Mouse (Mus musculus) inflammation-experienced regulatory T-cells, adult 6 months (primary cell): ENCODE measurements around the gene Tbccd1. TPM values are rescaled to one million over a fixed set of nuclear protein-coding genes. Genes with fewer than 3 reads are reported as not detected.

ENCODE experiments used
- ATAC-seq: one replicate; pipeline ENCODE4 v1.8.0; 2017
- polyA plus RNA-seq, 3 experiments: library from polyadenylated mRNA; unstranded; fragments of 100-300 nt; shearing (Covaris generic); gene quantifications; one replicate each; pipeline ENCODE4 v1.2.1; 2017

The Tbccd1 gene
- polyA plus RNA-seq: 10 to 100 TPM; 17.4 to 21.0 (median 19.4) TPM

DNA sequence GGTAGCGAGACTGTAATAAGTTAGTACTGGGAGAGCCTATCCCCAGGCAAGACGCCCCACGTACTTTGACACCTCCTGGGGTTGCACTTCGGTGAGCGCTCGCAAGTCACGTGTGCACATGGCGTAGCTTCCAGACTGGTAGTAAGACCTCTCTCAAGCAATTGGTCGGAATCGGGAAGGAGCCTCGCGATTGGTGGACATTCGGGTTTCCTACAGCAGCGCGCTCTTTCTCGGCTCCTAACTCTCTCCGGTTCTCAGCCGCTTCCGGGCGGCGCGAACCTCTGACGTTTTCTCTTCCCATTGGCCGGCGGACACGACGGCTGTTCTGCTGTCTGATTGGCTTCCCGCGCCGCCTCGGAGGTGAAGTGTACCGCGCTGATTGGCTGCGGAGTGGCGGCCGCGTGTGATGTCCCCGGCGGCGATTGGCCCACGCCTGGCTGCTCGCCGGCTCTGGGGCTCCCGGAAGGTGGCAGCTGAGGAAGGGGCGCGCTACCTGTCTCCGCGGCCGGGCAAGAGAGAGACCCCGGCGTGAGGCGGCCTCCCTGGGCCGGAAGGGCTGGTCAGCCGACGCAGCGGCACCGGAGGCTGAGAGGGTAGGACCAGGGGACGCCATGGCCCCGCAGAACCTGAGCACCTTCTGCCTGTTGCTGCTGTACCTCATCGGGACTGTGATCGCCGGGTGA is at the start of gene Tbccd1, which contains the start of gene Dnajb11:
TSS of gene Tbccd1 (minus strand) at position 239 of the 683 bp plus-strand sequence.
TSS of gene Dnajb11 (plus strand) at position 415 of the 683 bp plus-strand sequence.
- peak; percentile 96 for ATAC-seq

DNA sequence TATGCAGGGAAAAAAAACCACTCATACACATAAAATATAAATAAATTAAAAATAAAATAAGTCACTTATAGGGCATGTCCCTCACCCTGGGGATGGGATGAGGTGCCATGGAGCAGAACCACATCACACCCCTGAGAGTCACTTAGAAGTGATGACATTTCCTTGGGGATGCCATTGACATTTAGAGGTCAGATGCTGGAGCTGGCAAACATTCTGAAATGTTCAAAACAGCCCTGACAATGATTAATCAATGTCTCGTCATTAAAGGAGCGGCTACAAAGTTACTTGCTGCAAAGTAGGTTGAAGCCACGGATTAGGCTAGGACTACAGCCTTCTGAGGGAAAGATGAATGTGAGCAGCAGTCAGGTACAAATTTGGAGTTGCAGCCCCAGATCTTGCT is 43.9 kb upstream of the Tbccd1 start:
- no peak for ATAC-seq

DNA sequence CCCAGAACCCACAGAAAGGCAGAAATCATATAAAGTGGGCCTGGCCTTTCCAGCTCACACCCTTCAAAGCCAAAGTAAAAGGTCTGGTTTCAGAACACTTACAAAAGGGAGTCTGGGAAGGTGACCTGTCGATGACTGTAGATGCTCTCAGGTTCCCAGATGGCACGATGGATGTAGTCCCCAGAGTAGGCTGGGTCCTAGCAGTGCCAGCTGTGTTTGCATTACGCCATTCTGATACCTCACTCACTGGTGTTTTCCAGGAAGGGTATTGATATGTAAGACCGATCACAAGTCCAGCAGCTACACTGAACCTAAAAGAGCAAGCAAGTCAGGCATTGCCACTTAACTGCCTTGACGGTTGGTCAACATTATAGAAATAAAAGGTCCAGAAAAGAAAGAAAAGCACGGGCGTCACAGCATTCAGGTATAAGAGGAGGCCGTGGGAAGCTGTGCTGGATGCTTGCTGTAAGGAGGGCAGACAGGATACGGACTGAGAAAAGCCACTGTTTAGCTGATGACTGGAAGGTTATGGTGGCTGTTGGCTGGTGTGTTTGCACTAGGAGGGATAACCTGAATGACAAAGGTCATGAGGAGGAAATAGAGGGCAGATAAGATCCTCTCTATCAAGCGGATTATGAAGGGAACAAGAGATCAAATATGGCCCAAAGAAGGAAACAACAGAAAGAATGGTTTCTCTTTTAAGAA is 42.5 kb upstream of the Tbccd1 start:
- no peak for ATAC-seq

DNA sequence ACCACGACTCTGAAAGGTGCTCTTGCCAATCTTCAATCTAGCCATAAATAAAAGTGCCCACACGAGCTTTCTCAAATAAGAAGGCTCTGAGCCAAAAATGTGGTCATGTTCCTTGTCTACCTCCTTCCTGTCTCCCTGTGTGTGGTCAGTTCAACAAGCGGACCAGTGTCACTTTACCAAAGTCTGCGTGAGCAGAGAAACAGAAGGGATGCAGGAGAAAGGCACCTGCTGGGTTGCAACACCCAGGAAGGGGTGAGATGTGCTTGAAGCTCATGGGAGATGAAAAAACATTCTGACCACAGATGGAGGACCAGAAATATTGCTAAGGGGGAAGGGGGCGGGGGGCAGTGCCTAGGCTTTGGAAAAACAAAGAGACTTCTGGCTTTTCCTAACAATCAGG is 41.9 kb upstream of the Tbccd1 start:
- no peak for ATAC-seq

DNA sequence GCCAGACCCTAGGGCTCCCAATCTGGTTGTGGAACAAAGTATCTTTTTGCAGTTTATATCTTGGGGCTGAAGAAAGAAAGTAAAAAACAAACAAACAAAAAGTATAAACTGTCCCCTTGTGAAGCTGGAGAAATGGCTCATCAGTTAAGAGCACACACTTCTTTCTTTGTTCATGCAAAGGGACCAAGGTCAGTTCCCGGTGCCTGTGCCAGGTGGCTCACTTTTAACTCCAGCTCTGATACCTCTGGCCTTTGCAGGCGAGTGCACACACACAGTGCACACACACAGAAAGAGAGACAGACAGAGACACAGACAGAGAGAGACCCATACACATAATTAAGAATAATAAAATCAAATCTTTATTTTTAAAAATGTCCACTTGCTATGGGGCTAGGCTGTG is 39.1 kb upstream of the Tbccd1 start:
- no peak for ATAC-seq

DNA sequence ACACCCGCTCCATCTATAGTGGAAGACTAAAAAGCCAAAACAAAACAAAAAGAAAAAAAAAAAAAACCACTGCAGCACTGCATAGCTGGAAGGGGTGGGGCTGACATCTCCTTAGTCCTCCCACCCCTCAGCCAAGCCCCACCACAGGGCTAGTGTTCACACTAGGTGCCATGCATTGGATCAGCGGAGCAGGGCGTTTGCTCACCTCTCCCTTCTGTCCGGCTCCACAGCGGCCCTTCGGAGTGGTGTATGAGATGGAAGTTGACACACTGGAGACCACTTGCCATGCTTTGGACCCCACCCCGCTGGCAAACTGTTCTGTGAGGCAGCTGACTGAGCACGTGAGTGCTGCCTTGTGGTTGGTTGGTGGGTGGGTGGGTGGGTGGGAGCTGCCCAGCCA is 36.6 kb upstream of the Tbccd1 start:
- ATAC-seq: no peak

DNA sequence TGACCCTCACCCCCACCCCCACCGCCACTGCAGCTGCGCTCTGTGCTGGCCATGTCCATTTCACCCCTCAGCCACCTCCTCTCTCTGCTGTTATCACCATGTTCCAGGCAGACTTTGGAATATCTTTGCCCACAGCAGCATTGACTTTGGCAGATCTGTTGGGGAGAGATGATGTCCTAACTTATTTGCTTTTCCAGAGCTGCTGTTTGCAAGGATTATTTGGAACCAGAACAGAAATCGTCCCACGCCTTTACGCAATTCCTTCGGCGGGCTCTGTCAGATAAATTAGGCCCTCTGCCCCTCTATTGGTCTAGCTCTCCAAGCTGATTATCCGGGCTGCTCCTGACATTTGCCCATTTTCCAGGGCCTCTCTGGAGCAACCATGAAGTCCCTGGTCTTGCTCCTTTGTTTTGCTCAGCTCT is 34.3 kb upstream of the Tbccd1 start:
- no peak for ATAC-seq

DNA sequence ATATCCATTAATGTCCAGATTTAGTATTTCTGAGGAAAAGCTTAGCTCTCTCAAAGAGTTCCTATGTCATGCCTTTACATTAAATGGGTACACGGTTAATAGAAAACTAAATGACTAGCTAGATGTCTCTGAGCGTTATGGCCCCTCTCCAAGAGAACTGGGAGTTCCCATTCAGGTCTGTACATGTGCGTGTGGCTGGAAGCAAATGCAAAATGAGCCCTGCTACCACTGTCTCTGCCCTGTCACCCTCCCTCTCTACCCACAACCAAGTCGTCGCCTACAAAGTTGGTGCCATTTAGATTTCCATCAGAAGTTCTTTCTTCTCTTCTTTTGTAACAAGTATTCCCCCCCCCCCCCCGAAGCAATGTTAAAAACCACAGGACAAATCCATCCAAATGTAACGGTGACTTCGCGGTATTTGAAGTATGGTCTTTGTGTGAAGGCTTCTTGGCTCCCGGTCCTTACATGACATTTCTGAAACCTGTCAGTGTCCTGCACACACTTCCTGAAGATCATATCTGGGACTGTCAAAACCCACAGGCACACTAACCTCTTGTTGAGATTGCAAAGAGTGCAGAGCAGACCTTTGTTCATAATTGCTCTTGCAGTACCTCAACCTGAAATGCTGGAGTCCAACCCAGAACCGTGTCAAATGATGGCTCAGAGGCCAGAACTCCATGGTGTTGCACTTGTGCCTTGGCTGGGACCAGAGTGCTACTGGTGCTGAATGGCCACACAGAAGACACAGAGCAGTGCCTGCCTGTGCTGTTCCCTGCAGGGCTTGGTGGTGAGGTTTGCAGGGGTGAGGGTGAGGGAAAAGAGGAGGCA is 33.4 kb upstream of the Tbccd1 start, which contains the start of gene Ahsg:
TSS of gene Ahsg (plus strand) at position 595 of the 828 bp plus-strand sequence.
- ATAC-seq: no peak

DNA sequence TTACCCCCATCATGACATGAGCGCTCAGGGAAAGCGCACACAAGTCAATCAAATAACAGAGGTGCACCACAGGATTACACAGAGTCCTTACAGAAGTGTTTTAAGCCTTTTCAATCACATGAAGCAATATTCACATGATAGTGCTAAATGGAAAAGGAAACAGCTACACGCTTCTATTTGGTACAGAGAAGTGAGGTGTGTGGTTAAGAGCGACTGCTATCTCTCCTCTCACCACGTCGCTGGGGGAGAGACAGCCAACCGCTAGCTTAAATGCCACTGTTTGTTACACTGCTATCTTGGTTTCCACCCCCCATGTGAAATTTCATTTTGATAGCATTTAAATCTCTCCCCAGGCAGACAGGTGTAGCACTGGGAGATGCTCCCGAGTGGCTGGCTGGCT is 32.2 kb upstream of the Tbccd1 start:
- ATAC-seq: no peak

DNA sequence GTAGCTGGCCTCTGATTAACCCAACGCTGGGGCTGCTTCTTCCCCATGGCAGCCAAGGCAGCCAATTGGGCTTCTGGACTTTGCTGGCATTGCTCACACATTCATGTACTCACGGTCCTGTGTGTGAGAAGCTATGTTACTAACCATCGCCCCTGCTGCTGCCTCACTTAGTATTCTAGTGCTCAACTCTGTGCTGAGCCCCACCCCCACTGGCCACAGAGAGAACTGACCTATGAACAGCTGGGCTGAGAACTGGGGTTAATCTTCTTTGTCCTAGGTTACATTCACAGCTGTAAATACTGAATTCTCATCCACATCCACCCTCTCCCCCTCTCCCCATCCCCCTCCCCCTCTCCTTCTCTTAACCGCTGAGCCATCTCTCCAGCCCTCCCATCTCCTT is 31.4 kb upstream of the Tbccd1 start:
- no peak for ATAC-seq

DNA sequence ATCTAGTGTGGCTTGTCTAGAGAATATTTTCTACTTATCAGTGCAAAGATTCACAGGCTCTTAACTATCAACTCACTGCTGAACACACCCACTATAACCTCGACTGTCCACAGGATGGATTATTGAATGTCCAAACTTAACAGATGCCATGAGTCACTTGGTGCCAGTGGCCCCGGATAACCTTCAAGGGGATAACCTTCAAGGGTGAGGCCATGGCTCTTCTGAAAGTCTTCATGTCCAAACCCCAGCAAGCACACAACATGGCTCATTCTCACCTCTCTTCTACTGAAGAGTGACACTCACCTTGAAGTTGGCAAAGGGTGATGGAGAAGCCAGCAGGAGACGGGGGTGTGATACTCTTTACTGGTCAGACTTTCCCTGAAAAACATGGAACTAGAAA is 29.3 kb upstream of the Tbccd1 start:
- ATAC-seq: no peak

DNA sequence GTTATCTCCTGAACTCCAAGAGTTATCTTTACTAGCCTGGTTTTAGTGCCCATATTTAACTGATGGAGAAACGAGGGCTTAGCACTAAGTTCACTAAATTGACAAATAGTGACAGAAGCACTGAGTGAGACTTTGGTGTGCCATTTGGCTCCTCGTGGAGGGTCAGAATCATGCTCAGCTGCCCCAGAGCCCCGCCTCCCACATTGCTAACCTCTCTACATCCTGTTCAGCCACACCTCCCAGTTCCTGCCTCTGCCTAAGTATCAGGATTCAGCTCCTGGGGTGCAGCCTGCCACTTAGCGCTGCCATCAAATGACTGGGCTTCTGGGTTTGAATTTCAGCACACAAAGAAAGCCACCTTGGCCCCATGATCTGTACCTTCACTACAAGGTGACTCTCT is 27.9 kb upstream of the Tbccd1 start:
- no peak for ATAC-seq

DNA sequence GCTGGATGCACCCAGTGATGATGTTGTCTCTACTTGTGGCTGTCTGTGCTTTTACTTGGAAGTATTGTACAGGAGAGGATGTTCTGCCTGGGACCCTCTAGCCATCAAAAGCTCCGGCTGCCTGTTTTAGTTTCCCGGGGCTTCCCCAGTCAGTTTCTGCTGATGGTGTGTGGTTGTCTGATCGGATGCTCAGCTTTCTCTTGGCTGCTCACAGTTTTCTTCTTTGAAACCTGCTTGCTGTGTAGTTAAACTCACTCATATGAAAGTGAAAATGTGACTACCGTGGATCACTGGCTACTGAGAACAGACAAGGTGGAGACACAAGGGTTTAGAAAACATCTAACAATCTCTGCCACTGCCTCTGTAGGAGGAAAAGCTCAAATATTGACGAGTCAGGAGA is 26.0 kb upstream of the Tbccd1 start:
- peak; percentile 76 for ATAC-seq

DNA sequence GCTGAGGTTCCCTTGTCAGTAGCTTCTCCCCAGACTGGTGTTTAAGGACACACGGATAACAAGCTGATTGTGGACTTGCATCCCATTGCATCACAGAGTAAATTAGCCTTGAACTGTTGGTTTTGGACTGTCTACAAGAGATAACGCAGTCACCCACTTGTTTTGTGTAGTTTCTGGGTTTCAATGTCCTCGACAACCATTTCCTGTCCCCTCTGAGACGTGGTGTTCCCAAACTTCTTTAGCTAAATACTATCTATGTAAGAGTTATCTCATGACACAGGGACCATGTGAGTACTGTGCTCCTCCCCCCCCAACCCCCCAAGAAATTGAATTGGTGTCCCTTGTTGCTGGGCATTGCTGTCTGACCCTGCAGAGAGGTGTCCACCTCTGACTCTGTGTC is 24.0 kb upstream of the Tbccd1 start:
- ATAC-seq: no peak

DNA sequence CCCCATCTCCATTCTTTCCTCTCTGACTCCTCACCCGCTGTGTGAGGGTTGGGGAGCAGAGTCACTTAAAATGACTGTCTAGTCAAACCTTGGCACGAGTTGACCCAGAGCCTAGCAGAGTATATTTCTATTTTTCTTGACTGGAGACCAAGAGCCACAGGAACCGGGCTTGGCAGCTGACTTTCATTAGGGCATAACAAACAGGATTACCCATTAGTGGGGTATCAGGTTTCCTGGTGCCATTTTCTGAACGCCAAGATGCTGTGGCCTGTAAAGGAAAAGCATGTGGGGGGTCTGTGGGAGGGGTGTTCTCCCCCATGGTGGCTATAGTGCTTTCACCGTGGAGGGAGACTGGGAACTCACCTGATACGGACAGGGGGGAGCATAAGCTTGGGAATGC is 23.4 kb upstream of the Tbccd1 start:
- ATAC-seq: no peak

DNA sequence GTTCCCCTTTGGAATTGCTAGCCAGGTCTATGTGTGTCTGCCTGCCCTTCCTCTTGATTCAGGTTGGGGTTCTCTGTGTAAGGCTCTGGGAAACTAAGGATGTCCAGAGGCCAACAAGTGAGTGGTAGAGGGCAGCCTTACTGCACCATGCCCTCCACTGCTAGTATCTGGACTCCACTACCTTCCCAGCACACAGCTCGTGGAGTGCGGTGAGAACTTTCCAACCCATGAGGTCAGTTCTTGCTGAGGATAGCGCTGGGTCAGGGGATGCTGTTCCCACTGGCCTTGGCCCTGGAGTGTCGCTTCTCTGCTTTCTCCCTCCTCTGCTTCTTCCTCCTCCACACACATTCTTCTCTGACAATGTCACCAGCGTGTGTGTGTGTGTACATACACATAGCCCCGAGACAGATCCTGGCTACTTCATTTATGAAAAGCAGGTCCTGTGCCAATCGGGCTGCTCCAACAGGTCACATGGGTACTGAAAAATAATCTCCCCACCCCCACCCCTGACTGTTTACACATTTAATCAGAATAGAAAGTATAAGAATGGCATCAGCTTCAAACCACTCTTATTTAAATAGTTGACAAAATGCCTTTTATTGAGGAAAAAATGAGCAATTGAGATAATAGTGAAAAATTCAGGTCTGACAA is 22.6 kb upstream of the Tbccd1 start:
- ATAC-seq: no peak

DNA sequence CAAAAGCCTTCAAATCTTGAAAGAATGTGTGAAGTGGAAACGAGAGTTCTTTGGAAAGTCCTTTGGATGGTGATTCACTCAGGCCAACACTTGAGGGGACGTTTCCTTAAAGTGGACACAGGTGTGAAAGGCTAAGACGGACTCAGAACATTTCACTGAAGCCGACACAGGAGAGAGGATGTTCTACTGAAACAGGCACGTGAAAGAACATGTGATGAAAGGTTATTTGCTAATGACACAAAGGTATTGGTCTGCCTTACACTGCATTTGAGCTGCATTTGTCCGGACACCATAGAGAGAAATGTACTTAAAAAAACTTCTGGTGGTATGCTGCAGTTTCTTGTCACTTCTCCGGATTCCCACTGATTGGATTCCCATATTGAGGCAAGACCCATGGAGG is 21.2 kb upstream of the Tbccd1 start:
- ATAC-seq: no peak

DNA sequence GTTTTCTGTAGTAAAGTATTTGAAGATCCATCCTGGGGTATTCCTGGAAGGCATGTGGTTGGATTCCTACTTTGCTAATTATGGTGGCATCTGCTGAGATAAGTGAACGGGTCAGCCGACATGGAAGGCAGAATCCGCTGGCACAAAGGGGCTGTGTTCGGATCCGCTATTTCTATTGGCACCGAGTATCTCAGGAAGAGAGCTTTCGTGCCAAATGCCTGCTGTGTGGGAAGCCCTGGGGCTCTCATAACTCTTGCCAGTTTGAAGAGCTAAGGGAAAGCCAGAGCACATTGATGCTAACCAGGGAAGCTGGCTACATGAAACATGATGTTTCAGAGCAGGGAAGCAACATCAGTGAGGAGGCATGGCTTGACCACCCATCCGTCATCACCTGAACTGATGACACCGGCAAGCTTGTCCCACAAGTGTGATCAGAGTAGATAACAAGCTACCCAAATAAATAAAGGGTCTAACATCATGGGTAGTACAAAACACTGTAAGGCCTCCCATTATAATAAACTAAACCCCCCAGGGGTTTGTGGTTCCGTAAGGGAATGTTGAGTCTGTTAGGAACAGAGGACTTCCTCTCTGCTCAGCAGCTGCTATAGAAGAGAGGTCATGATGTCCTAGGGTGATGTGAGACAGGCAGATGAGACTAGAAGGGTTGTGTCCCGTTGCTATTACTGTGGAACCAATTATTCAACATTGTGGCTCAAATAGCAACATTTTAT is 20.4 kb upstream of the Tbccd1 start:
- ATAC-seq: no peak

DNA sequence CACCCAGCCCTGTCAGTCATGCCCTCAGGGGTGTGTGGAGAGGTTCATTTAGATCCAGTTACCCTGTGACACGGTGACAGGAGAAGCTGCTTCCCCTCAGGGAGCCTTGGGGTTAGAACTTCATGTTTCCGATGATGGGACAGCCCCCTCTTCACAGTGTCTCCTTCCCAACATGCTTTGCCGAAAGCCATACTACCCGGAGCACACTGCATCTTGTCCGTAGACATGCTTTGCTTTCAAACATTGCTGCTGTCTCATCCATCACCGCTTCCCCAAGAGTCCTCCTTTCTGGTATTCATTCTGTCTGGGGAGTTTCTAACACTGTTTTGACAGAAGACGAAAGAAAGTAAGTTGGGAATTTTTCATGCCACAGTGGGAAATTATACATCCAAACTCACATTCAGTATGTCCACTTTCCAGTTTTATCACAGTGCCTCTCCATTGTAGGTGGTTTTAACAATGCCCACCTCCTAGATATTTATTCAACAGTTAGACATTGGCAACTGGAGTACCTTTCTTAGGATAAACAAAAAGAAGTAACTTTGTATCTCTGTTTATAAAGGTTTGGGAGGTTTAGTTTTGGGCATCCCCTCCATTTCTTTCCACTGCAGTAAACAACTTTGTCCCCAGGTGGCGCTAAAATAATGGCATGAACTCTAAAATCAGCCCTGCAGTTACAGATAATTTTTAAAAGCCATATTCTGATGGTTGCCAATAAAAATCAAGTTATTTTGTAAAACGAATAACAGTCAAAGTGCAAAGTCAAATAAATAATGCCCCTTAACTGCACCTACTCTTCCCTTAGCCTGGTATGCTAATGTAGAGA is 19.0 kb upstream of the Tbccd1 start:
- ATAC-seq: no peak

DNA sequence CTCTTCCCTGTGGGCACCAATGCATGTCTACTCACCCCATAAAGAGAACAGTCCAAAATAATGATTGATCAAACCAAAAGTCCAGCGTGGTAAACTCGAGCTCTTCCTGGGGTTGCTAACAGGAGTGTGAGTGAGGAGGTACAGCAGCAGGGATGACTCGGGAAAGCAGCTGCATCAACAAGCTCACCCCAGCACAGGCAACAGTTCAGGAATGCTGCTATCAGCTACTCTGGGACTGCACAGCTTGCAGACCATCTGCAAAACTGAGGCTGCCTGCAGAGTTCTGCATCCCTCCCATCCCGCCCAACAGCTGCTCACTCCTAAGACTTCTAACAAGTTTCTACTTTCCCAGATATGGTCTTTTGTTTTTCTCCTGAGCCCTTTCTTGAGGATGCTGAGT is 15.9 kb upstream of the Tbccd1 start:
- ATAC-seq: no peak

DNA sequence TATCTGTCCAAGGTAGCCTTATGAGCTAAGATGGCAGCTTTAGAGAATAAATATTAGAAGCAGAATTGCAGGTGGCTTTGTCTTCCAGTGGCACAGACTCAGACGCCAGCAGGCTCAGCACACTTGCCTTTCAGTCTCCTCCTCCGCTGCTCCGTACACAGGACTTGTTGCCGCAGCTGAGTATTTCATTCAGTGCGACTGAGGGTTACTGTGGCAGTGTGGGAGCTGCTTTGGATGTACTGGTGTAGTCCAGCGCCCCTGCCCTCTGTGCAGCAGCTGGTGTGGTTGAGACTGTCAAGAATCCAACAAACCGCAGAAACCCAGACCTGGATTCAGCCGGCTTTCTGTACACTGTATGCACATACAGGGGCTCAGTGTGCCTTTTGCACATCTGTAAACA is 14.9 kb upstream of the Tbccd1 start:
- ATAC-seq: no peak
